Mouse (Mus musculus): Measurements from ENCODE around the gene Myl12a.

- TF ChIP-seq CTCF (IDR thresholded peaks at IDR 0.05; ENCODE audit: low read depth) = no peak
- TF ChIP-seq EP300 (IDR thresholded peaks at IDR 0.05; ENCODE audit: low read depth) = peak; percentile 86
These were observed 12.0 kb downstream of the Myl12a start for GRCm38 (mm10) chr17:70990403-70991303.

Data from heart, postnatal 0 days (tissue).